In the genomic region with DNA sequence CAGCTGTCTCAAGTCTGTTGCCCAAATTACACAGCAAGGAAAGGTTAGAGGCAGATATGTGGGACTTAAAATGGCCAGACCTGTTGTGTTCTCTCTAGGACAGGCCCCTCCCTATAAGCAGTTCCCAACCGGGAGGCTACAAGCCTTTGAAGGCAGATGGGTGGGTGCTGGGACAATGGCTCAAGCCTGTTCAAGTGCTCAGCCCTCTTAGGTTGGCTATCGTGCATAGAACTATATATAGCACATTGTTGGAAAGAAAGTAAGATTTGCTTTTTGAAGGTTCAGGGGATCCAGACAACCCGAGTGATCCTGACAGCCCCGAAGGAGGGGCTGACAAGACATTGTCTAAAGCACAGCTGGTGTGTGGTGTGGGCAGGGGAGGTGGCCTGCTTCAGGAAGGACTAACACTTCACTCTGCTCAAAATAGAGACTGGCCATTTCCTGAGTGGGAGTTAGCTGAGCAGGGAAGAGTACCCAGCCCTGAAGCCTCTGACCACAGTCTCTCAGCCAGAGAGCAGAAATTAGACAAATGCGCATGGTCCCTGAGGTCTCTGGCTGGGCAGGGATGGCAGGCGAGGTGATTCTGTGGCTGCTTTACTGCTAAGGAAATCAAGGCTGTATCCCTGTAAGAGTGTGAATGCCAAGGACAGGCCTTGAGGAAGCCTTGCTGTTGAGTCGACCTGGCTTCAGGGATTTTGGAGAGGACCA, we compare ENCODE assay signal across 9 mouse cellular contexts. TPM values are rescaled to one million over a fixed set of nuclear protein-coding genes. Genes with fewer than 3 reads are reported as not detected.
A peak's percentile ranks its signal among the peaks of the same experiment; 100 is the strongest.
DNase-seq lines count a peak whose midpoint lies in the region; ATAC-seq and TF ChIP-seq lines count a peak whose summit lies in the region.
"Had no signal": no experiment of that assay in that cellular context is flagged by ENCODE, and none has a peak within 500 bp of the region (broad histone marks: within the 10 kb centered on the region; RNA-seq: fewer than 3 reads in every experiment).

No protein-coding gene starts in this region.

- TF ChIP-seq CTCF in heart, adult 2 months (IDR thresholded peaks at IDR 0.05), result no peak

- H3K4me3 ChIP-seq in forebrain, embryonic 10.5 days, result no peak overlapping the region
- H3K4me3 ChIP-seq in forebrain, embryonic 12.5 days (replicated peaks), result no peak overlapping the region
- H3K4me3 ChIP-seq in lung, embryonic 15.5 days, result no peak overlapping the region
- H3K4me3 ChIP-seq in heart, adult 2 months, result no peak overlapping the region
- no peak overlapping the region for H3K4me3 ChIP-seq in limb, embryonic 15.5 days
- H3K4me3 ChIP-seq: midbrain, embryonic 12.5 days had no signal

- no peak for DNase-seq in forebrain, embryonic 10.5 days (ENCODE audit: extremely low spot score, low spot score)
- no peak for DNase-seq in lung, postnatal 25 days (ENCODE audit: low spot score)
- peak; percentile 37 to 40 for DNase-seq in heart, adult 2 months
- no peak for DNase-seq in gastrocnemius, postnatal 14 days
- DNase-seq in spleen, postnatal 36 days (ENCODE audit: low spot score in 2 of 2), result no peak

- TF ChIP-seq EP300 in heart, adult 2 months (IDR thresholded peaks at IDR 0.05; ENCODE audit: insufficient read depth, low read depth, low read length), result peak; percentile 63; the same call in 1 of the 2 replicates

- no peaks in the 10 kb centered on the region for H3K79me2 ChIP-seq in heart, adult 2 months (replicated peaks; ENCODE audit: control insufficient read depth, insufficient read depth, low read length)

- no peak overlapping the region for H3K9ac ChIP-seq in forebrain, embryonic 12.5 days
- H3K9ac ChIP-seq in lung, embryonic 15.5 days, result no peak overlapping the region
- H3K9ac ChIP-seq in heart, adult 2 months (ENCODE audit: low read depth, low read length), result no peak overlapping the region
- no peak overlapping the region for H3K9ac ChIP-seq in limb, embryonic 15.5 days
- H3K9ac ChIP-seq: midbrain, embryonic 12.5 days had no signal

- WGBS in forebrain, embryonic 10.5 days, result 71% methylated on average over 7 of the region's 7 CpGs
- 68% methylated on average over 7 of the region's 7 CpGs for WGBS in forebrain, embryonic 12.5 days
- 36% methylated on average over 7 of the region's 7 CpGs for WGBS in lung, embryonic 15.5 days
- 20% methylated on average over 7 of the region's 7 CpGs for WGBS in heart, adult 2 months
- 63% methylated on average over 7 of the region's 7 CpGs for WGBS in limb, embryonic 15.5 days

- H3K9me3 ChIP-seq in forebrain, embryonic 10.5 days, result no peaks in the 10 kb centered on the region
- H3K9me3 ChIP-seq in forebrain, embryonic 12.5 days, result no peaks in the 10 kb centered on the region
- no peaks in the 10 kb centered on the region for H3K9me3 ChIP-seq in lung, embryonic 15.5 days
- no peaks in the 10 kb centered on the region for H3K9me3 ChIP-seq in limb, embryonic 15.5 days
- H3K9me3 ChIP-seq: midbrain, embryonic 12.5 days had no signal

- peaks cover 17% of the 10 kb centered on the region; the same call in 1 of the 2 replicates for H3K4me1 ChIP-seq in forebrain, embryonic 10.5 days
- H3K4me1 ChIP-seq in forebrain, embryonic 12.5 days, result no peaks in the 10 kb centered on the region
- peaks cover 34% of the 10 kb centered on the region for H3K4me1 ChIP-seq in lung, embryonic 15.5 days
- H3K4me1 ChIP-seq in heart, adult 2 months (ENCODE audit: control insufficient read depth, insufficient read depth, low read length), result peaks cover 13% of the 10 kb centered on the region
- H3K4me1 ChIP-seq in limb, embryonic 15.5 days, result peaks cover 6% of the 10 kb centered on the region
- H3K4me1 ChIP-seq: midbrain, embryonic 12.5 days had no signal

- no peaks in the 10 kb centered on the region for H3K36me3 ChIP-seq in forebrain, embryonic 10.5 days (replicated peaks)
- no peaks in the 10 kb centered on the region for H3K36me3 ChIP-seq in forebrain, embryonic 12.5 days (replicated peaks)
- no peaks in the 10 kb centered on the region for H3K36me3 ChIP-seq in lung, embryonic 15.5 days
- no peaks in the 10 kb centered on the region for H3K36me3 ChIP-seq in heart, adult 2 months (ENCODE audit: control insufficient read depth, insufficient read depth, low read length)
- no peaks in the 10 kb centered on the region for H3K36me3 ChIP-seq in limb, embryonic 15.5 days
- H3K36me3 ChIP-seq: midbrain, embryonic 12.5 days had no signal

- intact Hi-C loops in heart, adult 2 months (cut with DNase I), result loop anchor here (2.0 to 5.0 kb wide), 2 partner anchors 40 to 97 kb away; a partner anchor contains a TSS
- intact Hi-C loops in gastrocnemius, postnatal 14 days (cut with DNase I; ENCODE audit: low total_unique reads), result no loop called here

- no peak overlapping the region for H3K4me2 ChIP-seq in forebrain, embryonic 12.5 days
- H3K4me2 ChIP-seq in lung, embryonic 15.5 days, result no peak overlapping the region
- no peak overlapping the region for H3K4me2 ChIP-seq in limb, embryonic 15.5 days
- H3K4me2 ChIP-seq: midbrain, embryonic 12.5 days had no signal

- no peak for ATAC-seq in forebrain, embryonic 12.5 days (ENCODE audit: low FRiP score)
- ATAC-seq in lung, embryonic 15.5 days (ENCODE audit: borderline replicate concordance, extremely low read depth, low FRiP score, low TSS enrichment), result 0 out of 2 replicates have a peak, but pooled peaks have one; percentile 36
- ATAC-seq in limb, embryonic 15.5 days (ENCODE audit: insufficient number of reproducible peaks, low FRiP score, low TSS enrichment, low read depth), result no peak

- H3K27me3 ChIP-seq in forebrain, embryonic 10.5 days (ENCODE audit: poor library complexity, severe bottlenecking), result no peaks in the 10 kb centered on the region
- no peaks in the 10 kb centered on the region; the same call in 1 of the 2 replicates for H3K27me3 ChIP-seq in forebrain, embryonic 12.5 days
- no peaks in the 10 kb centered on the region for H3K27me3 ChIP-seq in lung, embryonic 15.5 days
- H3K27me3 ChIP-seq in heart, adult 2 months (ENCODE audit: control insufficient read depth, insufficient read depth, low read length), result no peaks in the 10 kb centered on the region
- 0 out of 2 replicates have a peak, but pooled peaks cover 3% of the 10 kb centered on the region for H3K27me3 ChIP-seq in limb, embryonic 15.5 days
- H3K27me3 ChIP-seq: midbrain, embryonic 12.5 days had no signal

- 0 out of 2 replicates have a peak, but pooled peaks have one; percentile 23 for TF ChIP-seq POLR2A in heart, adult 2 months (IDR thresholded peaks at IDR 0.05; ENCODE audit: insufficient read depth, low read depth, low read length)

- peak overlapping the region; percentile 61 for H3K27ac ChIP-seq in forebrain, embryonic 10.5 days
- H3K27ac ChIP-seq in forebrain, embryonic 12.5 days, result no peak overlapping the region
- peak overlapping the region; percentile 70 for H3K27ac ChIP-seq in lung, embryonic 15.5 days
- H3K27ac ChIP-seq in heart, adult 2 months, result peak overlapping the region; percentile 68
- peak overlapping the region; percentile 47; the same call in 1 of the 2 replicates for H3K27ac ChIP-seq in limb, embryonic 15.5 days
- H3K27ac ChIP-seq: midbrain, embryonic 12.5 days had no signal

RNA-seq across cellular contexts. Expression of a gene that starts 40.7 kb away (rescaled TPM):
- 35.7 and 36.1 TPM in 2 replicates for polyA plus RNA-seq in forebrain, embryonic 10.5 days (2016; fragmentation: Nextera tagmentation; extraction: Ambion mirVana)
- polyA plus RNA-seq in forebrain, embryonic 12.5 days (2016; fragmentation: Nextera tagmentation; extraction: Ambion mirVana), result 46.3 and 51.0 TPM in 2 replicates
- polyA plus RNA-seq in lung, embryonic 15.5 days (2015; fragmentation: Nextera tagmentation; extraction: Ambion mirVana), result 34.1 and 34.7 TPM in 2 replicates
- total RNA-seq in heart, adult 2 months (2021), result 10 to 100 TPM; 29.7 to 30.3 TPM
- polyA plus RNA-seq in heart, adult 2 months (2012; rRNA removed), result 19.7 and 37.7 TPM in 2 replicates
- 27.3 and 30.4 TPM in 2 replicates for polyA plus RNA-seq in limb, embryonic 15.5 days (2015; fragmentation: Nextera tagmentation; extraction: Ambion mirVana)
- 10 to 100 TPM; 21.5 to 24.5 TPM for total RNA-seq in gastrocnemius, postnatal 14 days (2021)

RNA-seq across cellular contexts. Expression of a gene that starts 52.7 kb away (rescaled TPM):
- 20.1 and 22.1 TPM in 2 replicates for polyA plus RNA-seq in forebrain, embryonic 10.5 days (2016; fragmentation: Nextera tagmentation; extraction: Ambion mirVana)
- polyA plus RNA-seq in forebrain, embryonic 12.5 days (2016; fragmentation: Nextera tagmentation; extraction: Ambion mirVana), result 21.4 and 24.0 TPM in 2 replicates
- polyA plus RNA-seq in lung, embryonic 15.5 days (2015; fragmentation: Nextera tagmentation; extraction: Ambion mirVana), result 189 TPM in 2 replicates
- total RNA-seq in heart, adult 2 months (2021), result 10 to 100 TPM; 19.7 to 20.9 TPM
- 22.1 and 22.2 TPM in 2 replicates for polyA plus RNA-seq in heart, adult 2 months (2012; rRNA removed)
- polyA plus RNA-seq in limb, embryonic 15.5 days (2015; fragmentation: Nextera tagmentation; extraction: Ambion mirVana), result 105 and 121 TPM in 2 replicates
- total RNA-seq in gastrocnemius, postnatal 14 days (2021), result 10 to 100 TPM; 33.5 to 45.6 TPM

Comparison
In these comparisons a context has a peak if more than half of its experiments do, and no peak if none do; other contexts are left out.
1. DNase-seq: peak in heart, adult 2 months (2 of 2); none in forebrain, embryonic 10.5 days (single experiment), lung, postnatal 25 days (single experiment), gastrocnemius, postnatal 14 days (single experiment) and spleen, postnatal 36 days (0 of 2).